Mouse (Mus musculus) heart, adult 2 months (tissue): ENCODE data around the gene Enpp1. TPM values are rescaled to one million over a fixed set of nuclear protein-coding genes. Genes with fewer than 3 reads are reported as not detected.

Experiments
- DNase-seq, 2 experiments: peaks; one replicate each; pipeline ENCODE4 v3.0.0; 2021
- H3K27ac ChIP-seq: fragments of 200-600 bp; 2 replicates; pipeline ENCODE4 v1.8.1; 2022
- H3K27me3 ChIP-seq: fragments of 200-500 bp; 2 replicates; pipeline ENCODE4 v1.6.1; 2012; ENCODE audit warnings: mild to moderate bottlenecking, low read length, inconsistent platforms, mixed read lengths; ENCODE audit not compliant: control insufficient read depth, insufficient read depth
- H3K36me3 ChIP-seq: fragments of 200-500 bp; 2 replicates; pipeline ENCODE4 v1.6.1; 2012; ENCODE audit warnings: low read length, inconsistent platforms; ENCODE audit not compliant: control insufficient read depth, insufficient read depth
- H3K4me1 ChIP-seq: fragments of 200-500 bp; 2 replicates; pipeline ENCODE4 v1.6.1; 2011; ENCODE audit warnings: low read length; ENCODE audit not compliant: control insufficient read depth, insufficient read depth
- H3K4me3 ChIP-seq: fragments of 200-600 bp; 2 replicates; pipeline ENCODE4 v1.8.1; 2022
- H3K79me2 ChIP-seq: fragments of 200-500 bp; replicated peaks from 2 replicates; pipeline ENCODE4 v1.6.1; 2012; ENCODE audit warnings: mild to moderate bottlenecking, inconsistent platforms, low read length, moderate library complexity, mixed read lengths; ENCODE audit not compliant: control insufficient read depth, insufficient read depth
- H3K9ac ChIP-seq: fragments of 200-500 bp; 2 replicates; pipeline ENCODE4 v1.6.1; 2012; ENCODE audit warnings: low read depth, mild to moderate bottlenecking, control low read depth, inconsistent platforms, low read length, mixed read lengths
- CTCF ChIP-seq: fragments of 200-600 bp; IDR thresholded peaks from 2 replicates; pipeline ENCODE4 v1.8.1; 2022; ENCODE audit warnings: antibody characterized with exemption, mild to moderate bottlenecking, moderate library complexity
- EP300 ChIP-seq: fragments of 200-500 bp; IDR thresholded peaks from 2 replicates; pipeline ENCODE4 v1.6.1; 2011; ENCODE audit warnings: low read depth, low read length, control low read depth; ENCODE audit not compliant: insufficient read depth
- POLR2A ChIP-seq: fragments of 200-500 bp; IDR thresholded peaks from 2 replicates; pipeline ENCODE4 v1.6.1; 2011; ENCODE audit warnings: mild to moderate bottlenecking, low read depth, low read length, control low read depth; ENCODE audit not compliant: insufficient read depth
- WGBS: fragments of 180-500 bp; shearing (Covaris S2); methylation state at CpG from one replicate; pipeline ENCODE4 v1.1.7; 2018; 5-methylcytosine and 5-hydroxymethylcytosine counted together
- intact Hi-C: fragments of 180-260 bp; cut with DNase I; formaldehyde crosslinking; loops from one replicate; pipeline ENCODE4 v1.15.1; 2025
- polyA plus RNA-seq: library from polyadenylated mRNA; depleted of rRNA; stranded (reverse); fragments of >200 nt; gene quantifications from 2 replicates; pipeline ENCODE4 v1.2.3, GENCODE M21; 2012
- total RNA-seq, 2 experiments: library from RNA; stranded (reverse); gene quantifications; 2 replicates each; pipeline ENCODE4 v1.2.3; 2021

Enpp1 gene
- total and polyA plus RNA-seq, 3 experiments, result 2.1 to 6.5 (median 5.8) TPM

GRCm38 (mm10) chr10:24742950-24743487 lies 31.1 kb upstream of the Enpp1 start:
- WGBS, result 79% methylated on average over 12 of the region's 13 CpGs

GRCm38 (mm10) chr10:24741229-24742198 lies 29.6 kb upstream of the Enpp1 start:
- intact Hi-C loops, result no loop called here
- H3K36me3 ChIP-seq, result no peaks in the 10 kb centered on the region
- H3K79me2 ChIP-seq, result no peaks in the 10 kb centered on the region
- no peak overlapping the region for H3K4me3 ChIP-seq
- no peak for DNase-seq
- no peaks in the 10 kb centered on the region; the same call in 1 of the 2 replicates for H3K4me1 ChIP-seq
- H3K27ac ChIP-seq, result no peak overlapping the region
- TF ChIP-seq EP300 (no peak), CTCF (no peak), POLR2A (no peak)
- no peak overlapping the region for H3K9ac ChIP-seq
- WGBS, result 49% methylated on average over 7 of the region's 7 CpGs
- H3K27me3 ChIP-seq, result no peaks in the 10 kb centered on the region

More at GRCm38 (mm10) chr10:24742950-24743487, 31.1 kb upstream of the Enpp1 start:
- Histone ChIP-seq H3K79me2 (no peaks in the 10 kb centered on the region), H3K4me1 (no peaks in the 10 kb centered on the region), H3K27me3 (no peaks in the 10 kb centered on the region), H3K9ac (no peak overlapping the region), H3K27ac (no peak overlapping the region), H3K36me3 (no peaks in the 10 kb centered on the region), H3K4me3 (no peak overlapping the region)
- no peak for TF ChIP-seq EP300
- TF ChIP-seq POLR2A, result no peak
- TF ChIP-seq CTCF, result no peak
- intact Hi-C loops, result no loop called here
- no peak for DNase-seq

GRCm38 (mm10) chr10:24739171-24739570 lies 27.2 kb upstream of the Enpp1 start:
- no peak overlapping the region for H3K4me3 ChIP-seq
- no peaks in the 10 kb centered on the region; the same call in 1 of the 2 replicates for H3K4me1 ChIP-seq
- no peak for DNase-seq
- no peaks in the 10 kb centered on the region for H3K36me3 ChIP-seq
- H3K27me3 ChIP-seq, result no peaks in the 10 kb centered on the region
- 68% methylated on average over 2 of the region's 2 CpGs for WGBS
- H3K9ac ChIP-seq, result no peak overlapping the region
- no peak for TF ChIP-seq EP300
- TF ChIP-seq POLR2A, result no peak
- TF ChIP-seq CTCF, result no peak
- intact Hi-C loops, result no loop called here
- no peaks in the 10 kb centered on the region for H3K79me2 ChIP-seq
- H3K27ac ChIP-seq, result no peak overlapping the region

GRCm38 (mm10) chr10:24738456-24738855 lies 26.5 kb upstream of the Enpp1 start:
- 66% methylated on average over 2 of the region's 2 CpGs for WGBS
- no peak for DNase-seq
- Histone ChIP-seq H3K27ac (no peak overlapping the region), H3K9ac (no peak overlapping the region), H3K4me1 (no peaks in the 10 kb centered on the region; the same call in 1 of the 2 replicates), H3K79me2 (no peaks in the 10 kb centered on the region), H3K36me3 (no peaks in the 10 kb centered on the region), H3K4me3 (no peak overlapping the region), H3K27me3 (no peaks in the 10 kb centered on the region)
- intact Hi-C loops, result no loop called here
- TF ChIP-seq CTCF, result no peak
- no peak for TF ChIP-seq POLR2A
- TF ChIP-seq EP300, result no peak

GRCm38 (mm10) chr10:24735027-24735777 lies 23.2 kb upstream of the Enpp1 start:
- Histone ChIP-seq H3K9ac (no peak overlapping the region), H3K27ac (no peak overlapping the region), H3K27me3 (no peaks in the 10 kb centered on the region), H3K4me1 (no peaks in the 10 kb centered on the region; the same call in 1 of the 2 replicates), H3K79me2 (no peaks in the 10 kb centered on the region), H3K4me3 (no peak overlapping the region), H3K36me3 (no peaks in the 10 kb centered on the region)
- TF ChIP-seq CTCF (no peak), POLR2A (no peak)
- WGBS, result 76% methylated on average over 5 of the region's 5 CpGs
- intact Hi-C loops, result no loop called here
- no peak for DNase-seq

GRCm38 (mm10) chr10:24727478-24727877 lies 15.5 kb upstream of the Enpp1 start:
- no peaks in the 10 kb centered on the region for H3K36me3 ChIP-seq
- no peak for DNase-seq
- 84% methylated on average over 4 of the region's 4 CpGs for WGBS
- TF ChIP-seq CTCF (no peak), POLR2A (no peak), EP300 (no peak)
- no peaks in the 10 kb centered on the region for H3K79me2 ChIP-seq
- no peaks in the 10 kb centered on the region for H3K27me3 ChIP-seq
- H3K4me1 ChIP-seq, result no peaks in the 10 kb centered on the region
- intact Hi-C loops, result no loop called here
- H3K4me3 ChIP-seq, result no peak overlapping the region
- no peak overlapping the region for H3K27ac ChIP-seq
- no peak overlapping the region for H3K9ac ChIP-seq
